Comparison of ENCODE assay signal across 20 mouse cellular contexts in genomic region chr4:45455001-45455400, GRCm38 (mm10). TPM values are rescaled to one million over a fixed set of nuclear protein-coding genes. Genes with fewer than 3 reads are reported as not detected.
DNase-seq lines count a peak whose midpoint lies in the region; ATAC-seq and TF ChIP-seq lines count a peak whose summit lies in the region.
"Had no signal": no experiment of that assay in that cellular context is flagged by ENCODE, and none has a peak within 500 bp of the region (broad histone marks: within the 10 kb centered on the region; RNA-seq: fewer than 3 reads in every experiment).

No protein-coding gene starts in this region.

- peaks cover 49% of the 10 kb centered on the region for H3K4me1 ChIP-seq in intestine, embryonic 16.5 days (ENCODE audit: control insufficient read depth, insufficient read depth, low read length)
- H3K4me1 ChIP-seq in intestine, embryonic 15.5 days (replicated peaks) = peaks cover 52% of the 10 kb centered on the region
- peaks cover 24% of the 10 kb centered on the region for H3K4me1 ChIP-seq in neural tube, embryonic 13.5 days (replicated peaks)
- peaks cover 25% of the 10 kb centered on the region for H3K4me1 ChIP-seq in neural tube, embryonic 15.5 days

- no peak overlapping the region; the same call in 1 of the 2 replicates for H3K27ac ChIP-seq in intestine, embryonic 16.5 days (ENCODE audit: low read length)
- H3K27ac ChIP-seq in intestine, embryonic 15.5 days = no peak overlapping the region
- no peak overlapping the region for H3K27ac ChIP-seq in neural tube, embryonic 13.5 days (replicated peaks)
- H3K27ac ChIP-seq in neural tube, embryonic 15.5 days (replicated peaks) = no peak overlapping the region
- H3K27ac ChIP-seq: heart, adult 2 months; hindbrain, embryonic 10.5 days; hindbrain, embryonic 14.5 days had no signal

- H3K36me3 ChIP-seq in intestine, embryonic 16.5 days (ENCODE audit: control insufficient read depth, insufficient read depth, low read length) = no peaks in the 10 kb centered on the region
- H3K36me3 ChIP-seq in intestine, embryonic 15.5 days = no peaks in the 10 kb centered on the region
- no peaks in the 10 kb centered on the region for H3K36me3 ChIP-seq in neural tube, embryonic 13.5 days
- no peaks in the 10 kb centered on the region for H3K36me3 ChIP-seq in neural tube, embryonic 15.5 days
- H3K36me3 ChIP-seq in myocyte (ENCODE audit: control insufficient read depth, insufficient read depth) = peaks cover 3% of the 10 kb centered on the region

- WGBS in intestine, embryonic 16.5 days = 51% methylated on average over 4 of the region's 4 CpGs
- WGBS in intestine, embryonic 15.5 days = 80% methylated on average over 4 of the region's 4 CpGs
- WGBS in neural tube, embryonic 13.5 days = 84% methylated on average over 4 of the region's 4 CpGs
- 84% methylated on average over 4 of the region's 4 CpGs for WGBS in neural tube, embryonic 15.5 days

- no peak for TF ChIP-seq POLR2A in myocyte (IDR thresholded peaks at IDR 0.05; ENCODE audit: insufficient read length, low read depth)

- 0 out of 2 replicates have a peak overlapping the region, but pooled peaks have one; percentile 16 for H3K9ac ChIP-seq in intestine, embryonic 16.5 days (ENCODE audit: low read depth, low read length)
- no peak overlapping the region for H3K9ac ChIP-seq in intestine, embryonic 15.5 days
- peak overlapping the region; percentile 8; the same call in 1 of the 2 replicates for H3K9ac ChIP-seq in neural tube, embryonic 13.5 days
- no peak overlapping the region for H3K9ac ChIP-seq in neural tube, embryonic 15.5 days (replicated peaks)
- H3K9ac ChIP-seq: hindbrain, embryonic 14.5 days had no signal

- no peaks in the 10 kb centered on the region for H3K27me3 ChIP-seq in intestine, embryonic 16.5 days (replicated peaks; ENCODE audit: control insufficient read depth, insufficient read depth, low read length)
- H3K27me3 ChIP-seq in intestine, embryonic 15.5 days (replicated peaks) = no peaks in the 10 kb centered on the region
- no peaks in the 10 kb centered on the region for H3K27me3 ChIP-seq in neural tube, embryonic 13.5 days
- H3K27me3 ChIP-seq in neural tube, embryonic 15.5 days (replicated peaks) = no peaks in the 10 kb centered on the region
- H3K27me3 ChIP-seq in myocyte (ENCODE audit: control insufficient read depth, insufficient read depth, insufficient read length) = no peaks in the 10 kb centered on the region
- H3K27me3 ChIP-seq: CH12.LX had no signal

- no peak for ATAC-seq in intestine, embryonic 16.5 days
- no peak for ATAC-seq in intestine, embryonic 15.5 days
- no peak for ATAC-seq in neural tube, embryonic 13.5 days (ENCODE audit: low read depth)
- ATAC-seq in neural tube, embryonic 15.5 days (ENCODE audit: low FRiP score) = no peak
- no peak for ATAC-seq in monocyte, adult 5-6 weeks (replicated peaks; ENCODE audit: insufficient number of reproducible peaks, low FRiP score, low TSS enrichment, poor library complexity, severe bottlenecking)
- ATAC-seq: forebrain, embryonic 14.5 days had no signal

- no peak overlapping the region for H3K4me2 ChIP-seq in intestine, embryonic 16.5 days (ENCODE audit: low read depth, low read length)
- no peak overlapping the region for H3K4me2 ChIP-seq in intestine, embryonic 15.5 days (replicated peaks)
- H3K4me2 ChIP-seq in neural tube, embryonic 13.5 days = no peak overlapping the region
- no peak overlapping the region for H3K4me2 ChIP-seq in neural tube, embryonic 15.5 days
- peak overlapping the region; percentile 38 for H3K4me2 ChIP-seq in myocyte (ENCODE audit: low read depth)
- H3K4me2 ChIP-seq: heart, embryonic 11.5 days; hindbrain, embryonic 14.5 days had no signal

- no peaks in the 10 kb centered on the region for H3K9me3 ChIP-seq in intestine, embryonic 16.5 days (ENCODE audit: control insufficient read depth, low read length)
- no peaks in the 10 kb centered on the region for H3K9me3 ChIP-seq in intestine, embryonic 15.5 days
- no peaks in the 10 kb centered on the region for H3K9me3 ChIP-seq in neural tube, embryonic 13.5 days
- no peaks in the 10 kb centered on the region for H3K9me3 ChIP-seq in neural tube, embryonic 15.5 days (replicated peaks)
- H3K9me3 ChIP-seq: embryonic facial prominence, embryonic 10.5 days; forebrain, embryonic 10.5 days; hindbrain, embryonic 10.5 days had no signal

- DNase-seq in layer of hippocampus, adult 9-11 months = no peak
- DNase-seq: adrenal gland, adult 8-10 months; adrenal gland, postnatal 36 days; cerebellum, adult 2 months; gastrocnemius, postnatal 36 days; heart, adult 2 months had no signal

- H3ac ChIP-seq in myocyte (ENCODE audit: control insufficient read depth, insufficient read length) = no peak overlapping the region

- H3K79me2 ChIP-seq in myocyte (ENCODE audit: control insufficient read depth, insufficient read depth) = peaks cover 45% of the 10 kb centered on the region

- H3K4me3 ChIP-seq in intestine, embryonic 16.5 days (ENCODE audit: low read length) = no peak overlapping the region
- no peak overlapping the region for H3K4me3 ChIP-seq in intestine, embryonic 15.5 days (replicated peaks)
- H3K4me3 ChIP-seq in neural tube, embryonic 13.5 days = no peak overlapping the region
- H3K4me3 ChIP-seq in neural tube, embryonic 15.5 days (replicated peaks) = no peak overlapping the region
- no peak overlapping the region for H3K4me3 ChIP-seq in myocyte
- H3K4me3 ChIP-seq: embryonic facial prominence, embryonic 10.5 days; erythroblast, embryonic 14.5 days; forebrain, embryonic 10.5 days; heart, adult 2 months; hindbrain, embryonic 10.5 days had no signal

TF ChIP-seq in myocyte, 11 proteins besides CTCF, POLR2A, EP300 and RAD21:
- no peak for TF ChIP-seq TCF3 (IDR thresholded peaks at IDR 0.05; ENCODE audit: insufficient read length, low read depth)
- no peak for TF ChIP-seq CEBPB (IDR thresholded peaks at IDR 0.05; ENCODE audit: insufficient read depth, poor library complexity, severe bottlenecking)
- no peak for TF ChIP-seq MYOD1 (IDR thresholded peaks at IDR 0.05; ENCODE audit: control insufficient read depth in 1 of 3, insufficient read length in 2 of 3, low read depth in 2 of 3)
- TF ChIP-seq MYOG (IDR thresholded peaks at IDR 0.05; ENCODE audit: control insufficient read depth in 1 of 3, insufficient read depth in 1 of 3, insufficient read length in 2 of 3, low read depth in 2 of 3) = no peak
- no peak for TF ChIP-seq SRF (IDR thresholded peaks at IDR 0.05; ENCODE audit: control insufficient read depth, insufficient read length, low read depth)
- no peak for TF ChIP-seq POLR2AphosphoS2 (IDR thresholded peaks at IDR 0.05; ENCODE audit: insufficient read length, low read depth)
TF ChIP-seq in myocyte: peak in this region for 0.

RNA-seq across cellular contexts. Expression of gene Slc25a51, which starts 46.4 kb away (rescaled TPM):
- 50.3 and 55.5 TPM in 2 replicates for polyA plus RNA-seq in intestine, embryonic 16.5 days (2015; fragmentation: Nextera tagmentation; extraction: Ambion mirVana)
- polyA plus RNA-seq in intestine, embryonic 15.5 days (2015; fragmentation: Nextera tagmentation; extraction: Ambion mirVana) = 53.1 and 54.2 TPM in 2 replicates
- polyA plus RNA-seq in neural tube, embryonic 13.5 days (2015; fragmentation: Nextera tagmentation; extraction: Ambion mirVana) = 69.4 and 77.5 TPM in 2 replicates
- polyA plus RNA-seq in neural tube, embryonic 15.5 days (2015; fragmentation: Nextera tagmentation; extraction: Ambion mirVana) = 68.1 and 69.1 TPM in 2 replicates
- polyA plus RNA-seq in myocyte (2012; fragmentation: generic; extraction: Trizol) = 39.9 TPM
- 43.4 to 47.8 TPM (median 44.2 TPM) in 3 replicates for total RNA-seq in monocyte, adult 5-6 weeks (2017)

Comparison
In these comparisons a context has a peak if more than half of its experiments do, and no peak if none do; other contexts are left out.
1. H3K9ac ChIP-seq: peak in intestine, embryonic 16.5 days (single experiment) and neural tube, embryonic 13.5 days (single experiment); none in intestine, embryonic 15.5 days (single experiment) and neural tube, embryonic 15.5 days (single experiment).